ENCODE assay signal across 10 mouse cellular contexts in the genomic region with DNA sequence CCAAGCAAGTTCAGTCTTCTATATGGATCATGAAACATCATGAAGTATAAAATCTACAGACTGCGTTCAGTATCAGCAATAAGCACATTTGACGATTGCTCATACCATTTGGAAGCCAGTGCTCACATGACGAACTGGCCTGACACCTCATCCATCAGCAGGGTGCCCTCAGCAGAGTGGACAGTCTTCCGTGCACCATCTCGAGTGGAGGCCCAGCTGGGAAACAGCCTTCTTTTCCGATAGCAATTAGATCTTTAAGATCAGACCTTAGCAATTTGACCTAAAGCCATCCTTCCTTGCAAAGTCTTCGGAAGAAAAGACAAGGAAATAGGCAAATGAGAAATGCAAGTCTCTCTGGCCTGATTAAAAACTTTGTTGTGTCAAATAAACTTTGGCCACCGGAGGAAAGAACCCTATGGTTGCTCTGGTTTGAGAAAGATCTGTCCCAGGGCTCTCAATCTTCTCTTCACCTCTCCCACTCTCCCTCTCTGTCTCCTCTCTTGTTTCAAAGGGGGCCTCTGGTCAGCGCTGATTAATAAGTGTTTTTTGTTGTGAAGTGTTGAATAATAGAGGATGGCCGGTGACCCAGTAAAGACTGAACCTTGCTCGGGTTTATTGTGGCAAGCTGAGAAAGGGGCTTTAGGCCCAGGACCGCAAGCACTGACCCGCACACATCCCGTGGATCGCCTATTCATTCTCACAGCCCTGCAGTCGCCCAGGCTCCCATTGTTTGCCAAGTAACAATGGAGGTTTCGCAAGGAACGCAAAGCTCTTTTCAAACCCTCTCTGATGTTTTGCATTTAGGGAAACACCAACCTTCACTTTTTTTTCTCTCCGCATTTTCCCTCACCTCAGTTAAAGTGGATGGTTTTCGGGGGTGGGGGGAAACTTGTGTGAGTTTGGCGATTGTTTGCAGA.
DNase-seq lines count a peak whose midpoint lies in the region; ATAC-seq and TF ChIP-seq lines count a peak whose summit lies in the region.
"Had no signal": no experiment of that assay in that cellular context is flagged by ENCODE, and none has a peak within 500 bp of the region (broad histone marks: within the 10 kb centered on the region; RNA-seq: fewer than 3 reads in every experiment).

No protein-coding gene starts in this region.

- no peak for DNase-seq in heart, postnatal 25 days (ENCODE audit: low spot score)
- peak; percentile 41 to 45 for DNase-seq in cerebellum, postnatal 10 days
- peak; percentile 67 for DNase-seq in hindbrain, embryonic 14.5 days (ENCODE audit: low spot score)
- no peak for DNase-seq in midbrain, postnatal 0 days (ENCODE audit: low spot score)
- DNase-seq in left cerebral cortex, adult 11 months (ENCODE audit: low spot score), result no peak
- DNase-seq in layer of hippocampus, adult 8-10 months (ENCODE audit: low spot score in 2 of 2), result no peak
- DNase-seq in kidney, postnatal 4 days, result no peak

- H3K36me3 ChIP-seq in heart, embryonic 16.5 days (ENCODE audit: control insufficient read depth, insufficient read depth), result no peaks in the 10 kb centered on the region
- H3K36me3 ChIP-seq in hindbrain, embryonic 14.5 days (replicated peaks; ENCODE audit: control insufficient read depth, insufficient read depth), result no peaks in the 10 kb centered on the region
- no peaks in the 10 kb centered on the region for H3K36me3 ChIP-seq in midbrain, postnatal 0 days (ENCODE audit: insufficient read depth, low read length)
- H3K36me3 ChIP-seq: G1E had no signal

- H3K27me3 ChIP-seq in heart, embryonic 16.5 days (ENCODE audit: control insufficient read depth, insufficient read depth, low read length), result peaks cover 44% of the 10 kb centered on the region
- no peaks in the 10 kb centered on the region for H3K27me3 ChIP-seq in hindbrain, embryonic 14.5 days (ENCODE audit: control insufficient read depth, insufficient read depth, low read length)
- no peaks in the 10 kb centered on the region for H3K27me3 ChIP-seq in midbrain, postnatal 0 days (ENCODE audit: insufficient read depth, low read length)

- 0 out of 2 replicates have a peak, but pooled peaks cover 3% of the 10 kb centered on the region for H3K4me1 ChIP-seq in heart, embryonic 16.5 days (ENCODE audit: control insufficient read depth, insufficient read depth, low read length)
- H3K4me1 ChIP-seq in hindbrain, embryonic 14.5 days (replicated peaks; ENCODE audit: control insufficient read depth, insufficient read depth, low read length), result peaks cover 22% of the 10 kb centered on the region
- peaks cover 4% of the 10 kb centered on the region; the same call in 1 of the 2 replicates for H3K4me1 ChIP-seq in midbrain, postnatal 0 days (ENCODE audit: insufficient read depth, low read length)

- peak overlapping the region; percentile 55 for H3K4me3 ChIP-seq in heart, embryonic 16.5 days (ENCODE audit: low read length)
- H3K4me3 ChIP-seq in hindbrain, embryonic 14.5 days (replicated peaks; ENCODE audit: low read length), result peak overlapping the region; percentile 75
- peak overlapping the region; percentile 80 for H3K4me3 ChIP-seq in midbrain, postnatal 0 days (ENCODE audit: low read depth, low read length)

- intact Hi-C loops in heart, postnatal 25 days (cut with DNase I), result no loop called here

- H3K27ac ChIP-seq in heart, embryonic 16.5 days (ENCODE audit: low read length), result no peak overlapping the region
- H3K27ac ChIP-seq in hindbrain, embryonic 14.5 days, result peak overlapping the region; percentile 100
- H3K27ac ChIP-seq in midbrain, postnatal 0 days (ENCODE audit: low read depth, low read length), result peak overlapping the region; percentile 100
- H3K27ac ChIP-seq: heart, adult 2 months had no signal

- 13% methylated on average over 21 of the region's 21 CpGs for WGBS in heart, embryonic 16.5 days
- WGBS in hindbrain, embryonic 14.5 days, result 2% methylated on average over 21 of the region's 21 CpGs
- 4% methylated on average over 21 of the region's 21 CpGs for WGBS in midbrain, postnatal 0 days

- no peak for ATAC-seq in heart, embryonic 16.5 days (replicated peaks; ENCODE audit: extremely low read depth, insufficient read depth, low FRiP score)
- no peak for ATAC-seq in hindbrain, embryonic 14.5 days (ENCODE audit: low FRiP score)
- no peak for ATAC-seq in midbrain, postnatal 0 days (ENCODE audit: low FRiP score)

- no peak for TF ChIP-seq CTCF in midbrain, postnatal 0 days (IDR thresholded peaks at IDR 0.05)

- no peaks in the 10 kb centered on the region for H3K9me3 ChIP-seq in heart, embryonic 16.5 days (replicated peaks; ENCODE audit: control insufficient read depth, low read length)
- H3K9me3 ChIP-seq in hindbrain, embryonic 14.5 days (ENCODE audit: control insufficient read depth, low read length), result no peaks in the 10 kb centered on the region
- H3K9me3 ChIP-seq in midbrain, postnatal 0 days (ENCODE audit: low read length), result no peaks in the 10 kb centered on the region

- H3K4me2 ChIP-seq in heart, embryonic 16.5 days (ENCODE audit: low read depth, low read length), result peak overlapping the region; percentile 81
- H3K4me2 ChIP-seq in hindbrain, embryonic 14.5 days (replicated peaks), result peak overlapping the region; percentile 100
- H3K4me2 ChIP-seq in midbrain, postnatal 0 days (ENCODE audit: low read depth, low read length, poor library complexity, severe bottlenecking), result peak overlapping the region; percentile 99

- H3K9ac ChIP-seq in heart, embryonic 16.5 days (ENCODE audit: low read length), result peak overlapping the region; percentile 65; the same call in 1 of the 2 replicates
- peak overlapping the region; percentile 99 for H3K9ac ChIP-seq in hindbrain, embryonic 14.5 days
- peak overlapping the region; percentile 99 for H3K9ac ChIP-seq in midbrain, postnatal 0 days (replicated peaks; ENCODE audit: low read length, poor library complexity, severe bottlenecking)

Comparison
In these comparisons a context has a peak if more than half of its experiments do, and no peak if none do; other contexts are left out.
1. DNase-seq: peak in cerebellum, postnatal 10 days (2 of 2) and hindbrain, embryonic 14.5 days (single experiment); none in heart, postnatal 25 days (single experiment), midbrain, postnatal 0 days (single experiment), left cerebral cortex, adult 11 months (single experiment), layer of hippocampus, adult 8-10 months (0 of 2) and kidney, postnatal 4 days (0 of 2).
2. Peak in every context shown above with its lines, with median percentiles within 50 percentile points of each other: H3K4me2 ChIP-seq, H3K4me3 ChIP-seq and H3K9ac ChIP-seq.